Mouse (Mus musculus) limb, embryonic 13.5 days (tissue): Measurements from ENCODE around the gene Exph5. TPM values are rescaled to one million over a fixed set of nuclear protein-coding genes. Genes with fewer than 3 reads are reported as not detected.
A peak's percentile ranks its signal among the peaks of the same experiment; 100 is the strongest.

Experiments used
- ATAC-seq: fragments of 200-750 bp; cut with Nextera tagmentation; 2 replicates; pipeline ENCODE4 v1.8.0; 2017; ENCODE audit warnings: low read depth, moderate number of reproducible peaks, moderate TSS enrichment; ENCODE audit not compliant: low FRiP score
- H3K27ac ChIP-seq: fragments of 300-500 bp; sonication (generic); 2 replicates; pipeline ENCODE4 v1.5.1; 2015; ENCODE audit warnings: inconsistent platforms, mild to moderate bottlenecking, moderate library complexity
- H3K27me3 ChIP-seq: fragments of 300-500 bp; sonication (generic); 2 replicates; pipeline ENCODE4 v1.6.1; 2015; ENCODE audit warnings: mild to moderate bottlenecking, inconsistent platforms
- H3K36me3 ChIP-seq: fragments of 300-500 bp; sonication (generic); 2 replicates; pipeline ENCODE4 v1.6.1; 2015; ENCODE audit warnings: inconsistent platforms, mild to moderate bottlenecking, moderate library complexity
- H3K4me1 ChIP-seq: fragments of 300-500 bp; sonication (generic); 2 replicates; pipeline ENCODE4 v1.6.1; 2015; ENCODE audit warnings: inconsistent platforms
- H3K4me2 ChIP-seq: fragments of 300-500 bp; sonication (generic); replicated peaks from 2 replicates; pipeline ENCODE4 v1.6.1; 2015; ENCODE audit warnings: inconsistent platforms, mild to moderate bottlenecking, moderate library complexity
- H3K4me3 ChIP-seq: fragments of 300-500 bp; sonication (generic); 2 replicates; pipeline ENCODE4 v1.5.1; 2015; ENCODE audit warnings: moderate library complexity, mild to moderate bottlenecking, inconsistent platforms
- H3K9ac ChIP-seq: fragments of 300-500 bp; sonication (generic); 2 replicates; pipeline ENCODE4 v1.6.1; 2015; ENCODE audit warnings: mild to moderate bottlenecking, inconsistent platforms
- H3K9me3 ChIP-seq: fragments of 300-500 bp; sonication (generic); 2 replicates; pipeline ENCODE4 v1.6.1; 2016; ENCODE audit warnings: inconsistent platforms
- WGBS: fragments of 180-500 bp; shearing (Covaris S2); methylation state at CpG from one replicate; pipeline ENCODE4 v1.1.7; 2015; 5-methylcytosine and 5-hydroxymethylcytosine counted together
- polyA plus RNA-seq: library from polyadenylated mRNA; unstranded; fragments of >200 nt; fragmentation: Nextera tagmentation; extraction: Ambion mirVana; gene quantifications from 2 replicates; pipeline ENCODE4 v1.2.1, GENCODE M21; 2015

Exph5 gene
- polyA plus RNA-seq, 1 experiment from 2014 or later, result 1.2 TPM

- Histone ChIP-seq H3K4me2 (no peak overlapping the region), H3K4me1 (no peaks in the 10 kb centered on the region), H3K36me3 (no peaks in the 10 kb centered on the region), H3K9me3 (no peaks in the 10 kb centered on the region), H3K9ac (no peak overlapping the region), H3K27me3 (no peaks in the 10 kb centered on the region), H3K27ac (no peak overlapping the region), H3K4me3 (no peak overlapping the region)
- 88% methylated on average over 10 of the region's 10 CpGs for WGBS
- ATAC-seq, result no peak
Observed at GRCm38 (mm10) chr9:53323419-53324251, 22.2 kb downstream of the Exph5 start.

GRCm38 (mm10) chr9:53325363-53326090, 24.1 kb downstream of the Exph5 start:
- H3K9ac ChIP-seq, result no peak overlapping the region
- 45% methylated on average over 4 of the region's 4 CpGs for WGBS
- ATAC-seq, result no peak
- no peak overlapping the region for H3K4me2 ChIP-seq
- no peaks in the 10 kb centered on the region for H3K27me3 ChIP-seq
- no peaks in the 10 kb centered on the region for H3K9me3 ChIP-seq
- no peak overlapping the region for H3K27ac ChIP-seq
- no peaks in the 10 kb centered on the region for H3K4me1 ChIP-seq
- H3K4me3 ChIP-seq, result no peak overlapping the region
- H3K36me3 ChIP-seq, result no peaks in the 10 kb centered on the region

GRCm38 (mm10) chr9:53328203-53328602, 26.7 kb downstream of the Exph5 start:
- ATAC-seq, result no peak
- no peaks in the 10 kb centered on the region for H3K4me1 ChIP-seq
- no peaks in the 10 kb centered on the region for H3K36me3 ChIP-seq
- H3K4me3 ChIP-seq, result no peak overlapping the region
- 88% methylated on average over 2 of the region's 2 CpGs for WGBS
- H3K9me3 ChIP-seq, result peaks cover 5% of the 10 kb centered on the region; the same call in 1 of the 2 replicates
- H3K27me3 ChIP-seq, result no peaks in the 10 kb centered on the region
- H3K4me2 ChIP-seq, result no peak overlapping the region
- H3K9ac ChIP-seq, result no peak overlapping the region
- no peak overlapping the region for H3K27ac ChIP-seq

DNA sequence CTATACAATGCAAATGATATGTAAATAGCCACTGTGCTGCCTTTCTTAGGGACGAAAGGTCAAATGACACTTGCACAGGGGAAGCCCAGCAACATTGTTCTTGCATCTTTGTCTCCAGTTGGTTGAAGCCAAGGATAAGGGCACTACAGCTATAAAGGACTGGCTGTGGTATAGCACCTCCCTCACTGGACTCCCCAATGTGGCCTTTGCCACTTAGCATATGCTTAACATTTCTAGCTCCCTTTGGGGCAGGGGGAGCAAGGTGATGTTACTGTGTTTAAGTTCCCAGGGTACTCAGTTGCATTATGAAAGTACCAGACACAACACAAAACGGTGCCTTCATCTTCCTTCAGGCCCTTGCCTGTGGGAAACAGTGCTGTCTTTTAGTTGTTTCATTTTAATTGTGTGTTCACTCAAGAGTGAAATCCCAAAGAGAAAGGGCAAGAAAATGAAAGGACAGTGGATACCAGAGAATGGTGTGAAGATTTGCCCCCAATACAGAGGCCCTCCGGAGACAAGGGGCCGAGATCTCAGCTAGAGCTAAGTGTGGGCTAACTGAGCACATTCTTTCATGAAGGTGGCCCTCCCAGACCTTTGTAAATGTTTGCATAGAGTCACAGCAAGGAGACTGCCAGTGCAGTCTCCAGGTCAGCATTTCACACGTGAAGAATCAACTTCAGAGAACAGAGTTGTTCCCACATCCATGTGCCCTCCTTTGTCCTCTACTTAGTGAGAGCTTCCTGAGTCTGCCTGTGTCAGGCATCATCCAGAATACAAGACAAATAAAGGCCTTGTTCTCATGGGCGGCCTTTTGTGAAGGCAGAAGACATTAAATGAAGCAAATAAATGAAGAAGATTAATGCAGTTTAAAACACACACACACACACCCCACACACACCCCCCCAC, 28.1 kb downstream of the Exph5 start:
- no peak for ATAC-seq
- Histone ChIP-seq H3K4me2 (no peak overlapping the region), H3K9me3 (peaks cover 5% of the 10 kb centered on the region; the same call in 1 of the 2 replicates), H3K4me1 (no peaks in the 10 kb centered on the region), H3K27me3 (no peaks in the 10 kb centered on the region), H3K36me3 (no peaks in the 10 kb centered on the region), H3K27ac (no peak overlapping the region), H3K4me3 (no peak overlapping the region), H3K9ac (no peak overlapping the region)
- WGBS, result 74% methylated on average over 6 of the region's 6 CpGs

DNA sequence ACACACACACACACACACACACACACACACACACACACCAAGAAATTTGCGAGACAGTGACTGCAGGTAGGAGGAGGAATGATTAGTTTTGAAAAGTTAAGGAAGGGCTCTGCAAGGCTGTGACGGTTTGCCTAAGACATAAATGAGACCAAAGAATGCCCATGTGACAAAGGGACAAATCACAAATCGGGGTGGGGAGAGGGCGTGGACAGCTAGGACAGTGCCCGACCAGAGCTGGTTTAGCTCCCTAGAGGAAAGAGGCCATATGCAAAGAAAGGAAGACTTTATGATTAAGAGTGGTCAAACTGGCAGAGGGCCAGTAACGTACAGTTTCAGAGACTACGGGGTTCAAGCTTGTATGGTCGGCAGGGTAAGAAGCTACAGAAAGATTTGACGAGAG, 28.8 kb downstream of the Exph5 start:
- Histone ChIP-seq H3K27ac (no peak overlapping the region), H3K36me3 (no peaks in the 10 kb centered on the region), H3K9me3 (peaks cover 5% of the 10 kb centered on the region; the same call in 1 of the 2 replicates), H3K4me1 (no peaks in the 10 kb centered on the region), H3K4me2 (no peak overlapping the region), H3K4me3 (no peak overlapping the region), H3K9ac (no peak overlapping the region), H3K27me3 (no peaks in the 10 kb centered on the region)
- no peak for ATAC-seq
- 83% methylated on average over 9 of the region's 9 CpGs for WGBS

DNA sequence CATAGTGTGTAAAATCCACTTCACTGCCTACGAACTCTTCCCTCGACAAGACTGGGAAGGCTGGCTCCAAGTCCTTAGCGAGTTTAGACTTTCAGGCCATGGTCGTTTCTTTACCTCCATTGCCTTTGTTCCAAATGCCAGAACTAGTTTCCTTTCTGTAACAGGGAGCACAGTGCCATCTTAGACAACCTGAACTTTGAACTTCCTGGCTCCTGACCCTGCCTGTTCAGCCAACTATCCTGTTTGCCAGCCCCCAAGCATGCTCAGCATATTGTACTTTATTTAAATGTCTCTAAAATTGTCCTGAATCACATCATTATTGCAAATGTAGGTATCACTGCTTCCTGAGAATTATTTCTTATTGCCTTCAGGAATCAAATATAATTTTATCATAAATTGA, 32.0 kb downstream of the Exph5 start:
- Histone ChIP-seq H3K4me1 (no peaks in the 10 kb centered on the region), H3K4me3 (no peak overlapping the region), H3K27ac (no peak overlapping the region), H3K4me2 (no peak overlapping the region), H3K9me3 (peaks cover 5% of the 10 kb centered on the region; the same call in 1 of the 2 replicates), H3K36me3 (no peaks in the 10 kb centered on the region), H3K9ac (no peak overlapping the region), H3K27me3 (no peaks in the 10 kb centered on the region)
- 74% methylated on average over 4 of the region's 4 CpGs for WGBS
- no peak for ATAC-seq

DNA sequence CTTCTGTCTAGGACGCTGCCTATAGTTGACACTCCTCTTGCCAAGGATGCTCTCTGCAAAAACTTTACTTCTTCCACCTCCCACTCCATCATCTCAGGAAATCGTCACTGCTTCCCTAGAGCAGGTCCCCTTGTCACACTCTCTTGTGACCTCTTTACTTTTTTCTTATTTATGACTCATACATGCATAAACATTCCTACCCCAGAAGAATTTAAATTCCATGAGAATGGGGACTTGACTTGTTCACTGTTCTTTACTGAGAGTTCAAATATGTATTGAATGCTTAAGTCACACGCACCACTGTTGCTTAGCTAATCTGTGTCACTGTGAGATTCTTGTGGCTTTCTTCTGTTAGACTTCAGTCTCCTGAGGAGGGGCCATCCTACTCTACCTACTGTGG, 33.7 kb downstream of the Exph5 start:
- Histone ChIP-seq H3K36me3 (no peaks in the 10 kb centered on the region), H3K9ac (no peak overlapping the region), H3K4me3 (no peak overlapping the region), H3K27me3 (no peaks in the 10 kb centered on the region), H3K4me2 (no peak overlapping the region), H3K4me1 (no peaks in the 10 kb centered on the region), H3K27ac (no peak overlapping the region), H3K9me3 (peaks cover 5% of the 10 kb centered on the region; the same call in 1 of the 2 replicates)
- WGBS, result 81% methylated on average over 3 of the region's 3 CpGs
- ATAC-seq, result no peak

- H3K4me1 ChIP-seq, result peaks cover 6% of the 10 kb centered on the region; the same call in 1 of the 2 replicates
- H3K36me3 ChIP-seq, result no peaks in the 10 kb centered on the region
- H3K27ac ChIP-seq, result no peak overlapping the region
- 65% methylated on average over 7 of the region's 7 CpGs for WGBS
- no peak overlapping the region for H3K4me3 ChIP-seq
- H3K4me2 ChIP-seq, result peak overlapping the region; percentile 84; the same call in 1 of the 2 replicates
- H3K9ac ChIP-seq, result no peak overlapping the region
- no peaks in the 10 kb centered on the region for H3K9me3 ChIP-seq
- H3K27me3 ChIP-seq, result no peaks in the 10 kb centered on the region
- ATAC-seq, result no peak
Observed at GRCm38 (mm10) chr9:53339603-53340002, 38.1 kb downstream of the Exph5 start.

- peak overlapping the region; percentile 84 for H3K4me2 ChIP-seq
- peak overlapping the region; percentile 54 for H3K4me3 ChIP-seq
- no peak for ATAC-seq
- no peaks in the 10 kb centered on the region for H3K27me3 ChIP-seq
- no peak overlapping the region for H3K9ac ChIP-seq
- no peaks in the 10 kb centered on the region for H3K36me3 ChIP-seq
- H3K9me3 ChIP-seq, result no peaks in the 10 kb centered on the region
- H3K4me1 ChIP-seq, result peaks cover 6% of the 10 kb centered on the region; the same call in 1 of the 2 replicates
- no peak overlapping the region for H3K27ac ChIP-seq
- 17% methylated on average over 17 of the region's 17 CpGs for WGBS
Observed at GRCm38 (mm10) chr9:53340328-53340916, 39.0 kb downstream of the Exph5 start.

- no peak overlapping the region for H3K27ac ChIP-seq
- peak; percentile 54; the same call in 1 of the 2 replicates for ATAC-seq
Observed at GRCm38 (mm10) chr9:53340969-53341368, 39.5 kb downstream of the Exph5 start.

DNA sequence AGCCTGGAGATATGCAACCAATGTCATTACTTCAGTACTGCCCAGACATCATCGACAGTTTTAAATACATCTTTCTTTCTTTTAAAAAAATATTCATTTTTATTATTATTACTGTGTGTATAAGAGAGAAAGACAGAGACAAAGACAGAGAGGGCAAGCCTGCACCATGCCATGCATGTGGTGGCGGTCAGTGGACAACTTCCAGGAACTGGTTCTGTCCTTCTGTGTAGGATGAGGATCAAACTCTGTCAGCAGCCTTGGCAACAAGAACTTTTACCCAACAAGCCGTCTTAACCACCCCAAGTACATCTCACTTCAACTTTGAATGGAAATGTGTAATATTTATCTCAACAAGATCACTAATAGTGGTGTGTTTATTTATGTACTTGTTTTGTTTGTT, 40.5 kb downstream of the Exph5 start:
- ATAC-seq, result no peak
- no peak overlapping the region for H3K4me3 ChIP-seq
- no peaks in the 10 kb centered on the region for H3K36me3 ChIP-seq
- no peaks in the 10 kb centered on the region for H3K9me3 ChIP-seq
- no peaks in the 10 kb centered on the region for H3K27me3 ChIP-seq
- H3K4me1 ChIP-seq, result peaks cover 6% of the 10 kb centered on the region; the same call in 1 of the 2 replicates
- no peak overlapping the region for H3K9ac ChIP-seq
- no peak overlapping the region for H3K27ac ChIP-seq
- H3K4me2 ChIP-seq, result peak overlapping the region; percentile 84
- 77% methylated on average over 3 of the region's 3 CpGs for WGBS

More at GRCm38 (mm10) chr9:53340969-53341368, 39.5 kb downstream of the Exph5 start:
- Histone ChIP-seq H3K27me3 (no peaks in the 10 kb centered on the region), H3K36me3 (no peaks in the 10 kb centered on the region), H3K9ac (peak overlapping the region; percentile 67), H3K4me3 (peak overlapping the region; percentile 54), H3K4me1 (peaks cover 6% of the 10 kb centered on the region; the same call in 1 of the 2 replicates), H3K4me2 (peak overlapping the region; percentile 84), H3K9me3 (no peaks in the 10 kb centered on the region)
- 2% methylated on average over 14 of the region's 14 CpGs for WGBS
